Mouse (Mus musculus) layer of hippocampus, postnatal 25 days (tissue): ENCODE results near the gene Nectin1. TPM values are rescaled to one million over a fixed set of nuclear protein-coding genes. Genes with fewer than 3 reads are reported as not detected.

ENCODE experiments used
- DNase-seq, 2 experiments: peaks; one replicate each; pipeline ENCODE4 v3.0.0; 2022; ENCODE audit warnings: mixed read lengths in 2 of 2, low spot score in 1 of 2; ENCODE audit errors: extremely low spot score in 1 of 2
- total RNA-seq, 2 experiments: library from RNA; stranded (reverse); gene quantifications; 2 replicates each; pipeline ENCODE4 v1.2.3; 2021

Nectin1 gene
- total RNA-seq, 2 experiments from 2014 or later, result 83.5 to 89.1 TPM

DNA sequence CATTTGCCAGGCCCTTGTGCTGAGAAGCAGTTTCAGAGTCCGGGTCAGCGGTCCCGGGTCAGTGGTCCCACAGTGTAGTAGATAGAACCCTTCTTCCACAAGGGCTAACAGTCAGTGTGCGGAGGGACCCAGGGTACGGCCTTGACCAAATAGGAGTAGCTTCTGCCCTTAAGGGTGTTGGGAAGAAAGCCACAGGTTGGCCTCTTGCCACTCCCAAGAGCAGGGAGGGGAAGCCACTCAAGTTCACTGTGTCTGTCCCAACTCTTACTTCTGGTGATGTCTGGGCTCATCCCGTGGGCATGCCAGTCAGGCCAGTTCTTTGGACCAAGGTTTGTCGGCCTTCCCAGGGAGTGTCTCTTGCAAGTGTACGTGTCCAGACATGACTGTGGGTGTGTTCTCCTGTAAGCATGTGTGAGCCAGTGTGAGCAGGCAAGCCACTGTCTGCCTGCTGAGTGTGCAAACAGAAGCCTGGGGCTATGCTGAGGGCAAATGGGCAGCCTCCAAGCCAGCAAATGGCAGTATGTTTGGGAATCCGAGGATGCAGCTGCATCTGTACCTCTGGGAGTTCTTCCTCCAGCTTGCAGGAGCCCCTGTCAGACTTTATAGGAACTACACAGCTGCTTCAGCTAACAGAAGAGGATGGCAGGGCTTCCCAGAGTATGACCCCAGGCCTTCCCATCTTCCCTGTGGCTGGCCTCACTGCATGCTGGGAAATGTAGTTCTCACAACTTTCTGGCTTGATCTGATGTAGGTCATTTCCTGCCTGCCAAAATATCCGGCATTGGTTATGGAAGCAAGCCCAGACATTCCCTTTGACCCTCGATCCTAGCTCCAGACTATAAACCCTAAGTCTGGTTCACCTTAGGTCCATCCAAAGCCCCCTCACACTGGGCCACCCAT is 53.3 kb downstream of the Nectin1 start:
- no peak for DNase-seq

DNA sequence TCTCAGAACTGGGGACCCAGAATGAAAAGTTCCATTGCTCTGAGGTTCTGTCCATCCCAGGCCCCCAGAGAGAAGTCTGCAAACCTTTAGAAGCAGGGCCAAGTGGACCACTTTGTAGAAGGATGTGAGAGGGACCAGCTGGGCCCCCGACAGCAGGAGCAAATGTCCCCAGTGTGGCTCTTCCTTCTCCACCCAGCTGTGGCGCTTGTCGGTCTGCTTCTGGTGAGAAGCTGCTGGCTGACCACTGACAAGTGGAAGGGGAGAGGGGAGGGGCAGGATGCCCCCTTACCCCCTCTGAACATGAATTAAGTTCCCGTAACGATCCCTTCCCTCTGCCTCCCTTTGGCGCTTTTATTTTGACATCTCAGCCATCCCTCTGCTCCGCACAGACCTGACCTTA is 54.0 kb downstream of the Nectin1 start:
- DNase-seq, result no peak

GRCm38 (mm10) chr9:43800525-43800924 is 56.7 kb downstream of the Nectin1 start:
- DNase-seq, result no peak

GRCm38 (mm10) chr9:43801911-43802310 is 58.1 kb downstream of the Nectin1 start:
- DNase-seq, result peak in 1 of 2 experiments; percentile 66

DNA sequence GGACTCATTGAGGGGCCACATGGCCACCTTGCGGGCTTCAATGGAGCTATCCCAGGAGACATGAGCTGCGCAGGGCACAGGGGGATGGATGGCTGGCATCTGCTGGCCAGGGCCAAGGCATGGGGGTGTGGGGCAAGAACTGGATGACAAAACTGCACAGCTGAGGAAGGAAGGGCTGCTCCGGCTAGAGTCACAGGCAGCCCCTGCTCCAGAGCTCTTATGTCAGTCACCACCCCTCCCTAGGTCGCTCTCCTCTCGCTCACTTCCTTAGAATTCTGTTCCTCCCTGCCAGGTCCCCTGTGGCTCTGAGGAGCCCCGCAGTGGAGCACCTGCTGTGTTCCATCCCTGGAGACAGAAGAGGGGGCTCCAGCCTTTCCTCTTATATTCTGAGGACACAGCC is 63.8 kb downstream of the Nectin1 start:
- no peak for DNase-seq

GRCm38 (mm10) chr9:43808099-43808498 is 64.3 kb downstream of the Nectin1 start:
- no peak for DNase-seq

DNA sequence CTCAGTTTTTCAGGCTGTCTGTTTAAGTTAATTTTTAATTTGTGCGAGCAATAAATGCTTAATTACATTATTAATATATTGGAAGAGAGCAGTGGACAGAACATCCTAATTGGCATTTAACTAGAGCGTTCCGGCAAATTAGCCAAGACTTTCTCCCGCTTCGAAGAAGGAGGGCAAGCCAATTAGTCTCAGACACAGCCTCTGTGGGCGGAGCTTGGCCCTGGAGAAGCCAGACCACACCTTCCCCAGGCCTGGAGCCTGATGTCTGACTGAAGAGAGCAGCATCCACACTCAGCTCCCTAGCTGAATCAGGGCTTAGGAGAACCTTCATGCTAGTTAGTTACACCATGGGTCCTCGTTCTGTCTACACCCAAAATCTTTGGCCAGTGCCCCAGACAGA is 64.8 kb downstream of the Nectin1 start:
- DNase-seq, result no peak

- DNase-seq, result no peak
Measured at GRCm38 (mm10) chr9:43813156-43813555, 69.4 kb downstream of the Nectin1 start.

DNA sequence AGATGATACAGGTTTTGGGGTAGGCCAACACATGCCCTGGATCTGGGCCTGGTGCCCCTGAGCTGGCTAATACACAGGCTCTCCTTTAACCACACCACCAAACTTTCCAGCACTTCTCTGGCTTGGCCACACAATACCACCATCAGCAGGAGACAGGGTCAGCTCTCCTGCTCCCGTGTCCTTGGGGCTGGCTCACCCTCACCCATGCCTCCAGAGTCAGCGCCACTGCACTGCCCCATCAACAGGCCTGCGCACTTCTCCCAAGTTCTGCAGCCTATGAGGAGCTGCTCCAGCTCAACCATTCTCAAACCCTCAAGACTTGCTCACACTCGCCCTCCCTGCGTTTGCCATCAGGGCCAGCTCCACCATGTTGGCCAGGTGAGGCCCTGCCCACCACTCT is 78.4 kb downstream of the Nectin1 start:
- no peak for DNase-seq

DNA sequence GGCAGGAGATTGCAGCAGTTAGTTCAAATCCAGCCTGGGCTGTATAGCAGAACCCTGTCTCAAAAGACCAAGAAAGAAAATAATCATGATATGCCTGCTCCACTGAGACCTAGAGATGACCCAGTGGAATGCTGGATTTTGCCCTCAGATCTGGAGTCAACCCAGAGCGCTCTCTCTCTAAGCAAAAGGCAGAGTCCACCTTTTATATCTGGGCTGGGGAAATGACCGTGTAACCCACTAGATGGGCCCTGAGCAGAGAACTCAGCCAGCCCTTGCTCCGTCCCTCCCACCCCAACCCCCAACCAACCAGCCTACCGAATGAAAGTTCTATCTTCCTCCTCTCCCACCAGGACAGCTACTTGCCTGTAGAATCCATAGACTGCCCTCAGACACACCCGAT is 81.4 kb downstream of the Nectin1 start:
- no peak for DNase-seq

- no peak for DNase-seq
Measured at GRCm38 (mm10) chr9:43826558-43827253, 82.9 kb downstream of the Nectin1 start.

DNA sequence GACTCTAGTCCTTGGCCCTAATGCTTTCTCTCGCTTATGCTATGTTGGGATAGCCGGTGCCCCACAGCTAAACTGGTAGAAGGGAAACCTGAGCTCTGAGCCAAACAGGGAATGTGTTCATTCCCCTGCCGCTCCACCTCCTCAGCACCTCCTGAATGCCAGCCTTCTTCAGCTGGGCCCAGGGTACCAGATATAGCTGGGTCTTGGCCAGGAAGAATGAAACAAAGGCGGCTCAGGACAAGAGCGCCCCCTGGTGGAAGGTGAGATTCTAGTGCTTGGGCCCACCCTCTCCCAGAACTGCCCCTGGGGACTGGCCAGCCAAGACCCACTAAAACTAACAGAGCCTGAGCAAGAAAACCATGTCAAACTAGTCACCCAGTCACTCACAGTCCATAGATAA is 83.8 kb downstream of the Nectin1 start:
- DNase-seq, result peak in 1 of 2 experiments; percentile 71

DNA sequence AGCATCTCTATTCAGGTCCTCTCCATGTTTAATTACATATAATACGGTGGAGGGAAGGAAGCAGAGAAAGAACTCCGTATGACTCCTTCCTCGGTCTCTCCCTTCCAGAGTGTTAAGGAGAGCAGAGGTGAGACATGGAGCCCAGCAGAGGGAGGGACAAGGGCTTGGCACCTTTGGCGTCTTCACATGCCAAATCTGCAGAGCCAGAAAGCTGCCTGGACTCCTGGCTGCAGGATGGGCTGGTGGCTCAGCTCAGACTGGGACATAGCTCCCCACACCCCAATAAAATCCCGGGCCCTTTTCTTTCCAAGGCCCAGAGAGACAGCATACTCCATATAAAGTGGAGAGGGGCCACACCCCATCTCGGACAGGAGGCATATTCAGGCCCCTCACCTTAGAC is 85.2 kb downstream of the Nectin1 start:
- no peak for DNase-seq

DNA sequence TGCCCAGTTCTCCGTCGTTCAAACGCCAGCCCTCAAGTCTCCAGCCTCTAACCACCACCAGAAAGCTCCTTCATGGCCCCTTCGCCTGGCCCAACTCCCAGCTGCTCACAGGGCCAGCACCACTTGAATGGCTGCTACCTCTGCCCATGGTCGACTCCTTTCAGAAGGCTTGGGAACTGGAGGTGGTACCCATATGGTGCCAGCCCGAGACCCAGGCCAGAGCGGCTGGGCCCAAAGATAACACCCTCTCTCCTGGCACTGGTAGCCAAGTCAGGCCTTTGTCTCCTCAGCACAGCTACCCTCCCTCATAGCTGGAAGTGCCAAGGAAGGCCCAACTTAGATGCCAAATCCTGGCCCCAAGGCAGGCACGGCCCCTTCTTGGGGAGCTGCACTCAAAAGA is 89.4 kb downstream of the Nectin1 start:
- no peak for DNase-seq

- DNase-seq, result no peak
Measured at GRCm38 (mm10) chr9:43834283-43834682, 90.5 kb downstream of the Nectin1 start.

DNA sequence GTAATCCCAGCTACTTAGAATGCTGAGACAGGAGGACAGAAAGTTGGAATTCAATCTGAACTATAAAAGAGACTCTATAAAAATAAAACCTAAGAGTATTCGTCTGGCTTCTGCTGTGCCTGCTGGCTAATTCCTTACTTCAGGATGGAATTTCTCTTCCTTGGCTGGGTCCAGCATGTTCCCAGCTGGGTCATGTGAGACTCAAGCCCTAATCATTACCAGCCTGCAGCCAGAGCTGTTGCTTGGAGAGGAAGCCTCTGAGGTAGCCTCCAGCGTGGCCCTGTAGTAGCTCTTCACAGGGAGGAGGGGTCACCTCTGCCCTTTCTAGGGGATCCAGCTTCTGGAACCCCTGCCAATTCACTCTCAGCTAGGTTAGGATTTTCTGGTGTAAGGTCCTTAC is 94.8 kb downstream of the Nectin1 start:
- DNase-seq, result no peak

- DNase-seq, result no peak
Measured at GRCm38 (mm10) chr9:43842921-43843577, 99.3 kb downstream of the Nectin1 start.

GRCm38 (mm10) chr9:43843711-43844127 is 99.9 kb downstream of the Nectin1 start:
- DNase-seq, result no peak

DNA sequence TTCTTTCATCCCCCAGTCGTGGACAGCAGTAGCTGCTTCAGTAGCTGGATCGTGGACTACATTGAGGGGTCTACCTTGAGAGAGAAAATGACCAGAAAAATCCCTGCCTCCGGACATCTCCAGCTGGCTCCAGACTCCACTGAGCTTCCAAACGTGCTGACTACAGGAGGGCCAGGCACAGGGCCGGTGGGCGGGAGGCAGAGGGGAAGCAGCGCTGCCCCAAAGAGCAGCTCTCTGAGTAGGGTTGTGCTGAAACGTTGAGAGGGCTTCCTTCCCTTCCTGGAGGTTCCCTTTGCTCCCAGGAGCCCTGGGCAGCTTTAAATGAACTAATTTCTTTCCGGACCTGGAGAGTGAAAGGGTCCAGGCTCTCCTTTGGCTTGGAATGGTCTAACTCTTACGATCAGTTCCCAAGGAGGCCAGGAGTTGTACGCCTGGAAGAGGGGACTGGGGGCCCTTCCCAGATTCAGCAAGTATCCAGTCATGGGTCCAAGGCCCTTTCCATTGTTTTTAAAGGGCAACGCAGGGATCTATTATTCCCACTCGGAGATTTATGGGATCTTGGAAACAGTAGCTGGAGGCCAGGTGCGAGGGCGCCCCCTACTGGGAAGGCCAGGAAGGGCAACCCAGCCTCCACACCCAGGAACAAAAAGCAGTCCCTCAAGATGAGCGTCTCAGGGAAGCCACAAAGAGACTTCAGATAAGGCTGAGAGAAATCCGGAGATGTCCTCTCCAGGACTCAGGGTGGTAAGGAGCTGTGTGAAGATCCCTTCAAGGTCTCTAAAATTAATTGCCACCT is 102.1 kb downstream of the Nectin1 start:
- DNase-seq, result peak; percentile 60 to 72

DNA sequence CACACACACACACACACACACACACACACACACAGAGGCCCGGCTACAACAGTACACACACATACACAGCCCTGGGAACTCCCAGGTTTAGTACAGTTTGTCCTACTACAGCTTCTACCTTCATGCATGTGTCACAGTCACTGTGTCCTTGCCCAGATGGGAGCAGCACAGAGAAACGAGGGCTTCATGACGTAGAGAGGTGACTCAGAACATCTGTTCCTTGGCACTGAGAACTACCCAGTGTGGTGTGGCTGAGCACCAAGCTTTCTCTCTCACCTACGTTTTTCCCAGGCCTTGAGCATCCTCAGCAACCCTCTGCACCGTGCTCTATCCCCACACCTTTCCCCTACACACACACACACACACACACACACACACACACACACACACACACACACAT is 104.1 kb downstream of the Nectin1 start:
- no peak for DNase-seq
